Mouse (Mus musculus) limb, embryonic 14.5 days (tissue): ENCODE measurements around the gene Plekhg6. TPM values are rescaled to one million over a fixed set of nuclear protein-coding genes. Genes with fewer than 3 reads are reported as not detected.

Experiments used
- ATAC-seq: fragments of 200-750 bp; cut with Nextera tagmentation; 2 replicates; pipeline ENCODE4 v1.8.0; 2017; ENCODE audit warnings: low read depth, moderate number of reproducible peaks, moderate TSS enrichment; ENCODE audit not compliant: low FRiP score
- DNase-seq: peaks from one replicate; pipeline ENCODE4 v3.0.0-alpha.2; 2015; ENCODE audit warnings: low spot score
- H3K27ac ChIP-seq: fragments of 300-500 bp; sonication (generic); replicated peaks from 2 replicates; pipeline ENCODE4 v1.5.1; 2014; ENCODE audit warnings: low read depth, mild to moderate bottlenecking, low read length, moderate library complexity, mixed read lengths
- H3K27me3 ChIP-seq: fragments of 300-500 bp; sonication (generic); 2 replicates; pipeline ENCODE4 v1.6.1; 2014; ENCODE audit warnings: low read length, mixed read lengths; ENCODE audit not compliant: control insufficient read depth, insufficient read depth
- H3K36me3 ChIP-seq: fragments of 300-500 bp; sonication (generic); 2 replicates; pipeline ENCODE4 v1.6.1; 2014; ENCODE audit warnings: mild to moderate bottlenecking, low read length, moderate library complexity, mixed read lengths; ENCODE audit not compliant: control insufficient read depth, insufficient read depth
- H3K4me1 ChIP-seq: fragments of 300-500 bp; sonication (generic); 2 replicates; pipeline ENCODE4 v1.6.1; 2014; ENCODE audit warnings: antibody characterized with exemption, low read length, mixed read lengths; ENCODE audit not compliant: control insufficient read depth, insufficient read depth
- H3K4me2 ChIP-seq: fragments of 300-500 bp; sonication (generic); replicated peaks from 2 replicates; pipeline ENCODE4 v1.6.1; 2014; ENCODE audit warnings: low read depth, mild to moderate bottlenecking, low read length, moderate library complexity; ENCODE audit not compliant: severe bottlenecking
- H3K4me3 ChIP-seq: fragments of 300-500 bp; sonication (generic); replicated peaks from 2 replicates; pipeline ENCODE4 v1.5.1; 2014; ENCODE audit warnings: low read length
- H3K9ac ChIP-seq: fragments of 300-500 bp; sonication (generic); 2 replicates; pipeline ENCODE4 v1.6.1; 2014; ENCODE audit warnings: mild to moderate bottlenecking, low read depth, low read length, moderate library complexity; ENCODE audit not compliant: severe bottlenecking
- H3K9me3 ChIP-seq: fragments of 300-500 bp; sonication (generic); 2 replicates; pipeline ENCODE4 v1.6.1; 2016; ENCODE audit warnings: low read length; ENCODE audit not compliant: control insufficient read depth
- POLR2A ChIP-seq: fragments of 200-500 bp; IDR thresholded peaks from 2 replicates; pipeline ENCODE4 v1.8.0; 2012; ENCODE audit warnings: inconsistent platforms, mild to moderate bottlenecking, moderate library complexity, borderline replicate concordance; ENCODE audit not compliant: insufficient read depth, insufficient read length; ENCODE audit errors: extremely low read depth
- WGBS: fragments of 180-500 bp; shearing (Covaris S2); extraction: QIAGEN DNeasy Blood & Tissue Kit; methylation state at CpG from one replicate; pipeline ENCODE4 v1.1.7; 2014; 5-methylcytosine and 5-hydroxymethylcytosine counted together
- polyA plus RNA-seq, 2 experiments: library from polyadenylated mRNA; depleted of rRNA in 1 of 2; stranded (reverse) in 1 of 2; unstranded in 1 of 2; fragments of >200 nt; fragmentation: Nextera tagmentation in 1 of 2; extraction: Ambion mirVana in 1 of 2; gene quantifications; 2 replicates each; pipeline versions ENCODE4 v1.2.1 to v1.2.3; 2012 to 2014

Plekhg6 gene
- polyA plus RNA-seq, 2 experiments, result 1.3 to 1.6 TPM

DNA sequence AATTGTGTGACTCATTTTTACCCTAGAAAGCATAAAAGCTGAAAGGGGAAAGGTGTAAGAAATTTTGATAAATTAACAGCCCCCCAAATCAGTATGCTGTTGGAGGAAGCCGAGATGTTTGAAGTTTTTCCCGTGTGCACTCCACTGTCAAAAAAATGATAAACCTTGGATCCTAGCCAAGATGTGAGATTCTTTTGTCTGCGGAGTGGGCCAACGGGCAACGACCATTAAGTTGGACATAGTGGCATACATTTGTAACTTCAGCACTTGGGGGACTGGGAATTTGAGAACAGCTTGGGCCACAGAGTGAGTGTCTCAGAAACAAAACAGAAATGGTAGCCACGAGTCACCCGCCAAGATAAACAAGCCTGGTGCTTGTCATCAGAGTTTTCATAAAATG lies 63.5 kb downstream of the Plekhg6 start:
- no peak for ATAC-seq
- H3K9ac ChIP-seq, result no peak overlapping the region
- H3K36me3 ChIP-seq, result peaks cover 3% of the 10 kb centered on the region; the same call in 1 of the 2 replicates
- no peak for DNase-seq
- 64% methylated on average over 7 of the region's 7 CpGs for WGBS
- H3K27ac ChIP-seq, result no peak overlapping the region
- H3K27me3 ChIP-seq, result peaks cover 26% of the 10 kb centered on the region
- no peak for TF ChIP-seq POLR2A
- no peak overlapping the region for H3K4me2 ChIP-seq
- H3K4me3 ChIP-seq, result no peak overlapping the region
- peaks cover 25% of the 10 kb centered on the region for H3K4me1 ChIP-seq
- H3K9me3 ChIP-seq, result no peaks in the 10 kb centered on the region

DNA sequence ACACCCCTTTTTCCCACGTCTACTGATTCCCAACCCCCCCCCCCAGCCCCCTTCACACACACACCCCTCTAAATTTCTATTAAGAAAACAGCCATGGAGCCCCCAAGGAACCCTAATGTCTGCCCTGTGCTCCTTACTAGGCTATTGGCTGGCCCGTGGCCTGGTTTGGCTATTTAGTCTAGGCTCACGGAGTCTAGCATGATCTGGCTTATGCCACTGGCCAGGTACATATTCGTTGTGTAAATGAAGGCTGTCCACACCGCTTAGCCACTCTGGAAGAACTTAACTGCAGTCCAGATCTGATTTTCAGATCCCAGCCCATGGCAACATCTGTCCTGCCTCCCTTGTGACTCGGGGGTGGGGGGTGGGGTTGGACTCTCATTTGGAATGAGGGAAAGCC lies 65.8 kb downstream of the Plekhg6 start:
- DNase-seq (no peak), ATAC-seq (no peak)
- Histone ChIP-seq H3K4me1 (peaks cover 32% of the 10 kb centered on the region), H3K9ac (no peak overlapping the region; the same call in 1 of the 2 replicates), H3K36me3 (peaks cover 10% of the 10 kb centered on the region; the same call in 1 of the 2 replicates), H3K27me3 (peaks cover 3% of the 10 kb centered on the region; the same call in 1 of the 2 replicates), H3K27ac (no peak overlapping the region), H3K4me3 (no peak overlapping the region), H3K9me3 (no peaks in the 10 kb centered on the region), H3K4me2 (no peak overlapping the region; the same call in 1 of the 2 replicates)
- no peak for TF ChIP-seq POLR2A
- 51% methylated on average over 6 of the region's 6 CpGs for WGBS

DNA sequence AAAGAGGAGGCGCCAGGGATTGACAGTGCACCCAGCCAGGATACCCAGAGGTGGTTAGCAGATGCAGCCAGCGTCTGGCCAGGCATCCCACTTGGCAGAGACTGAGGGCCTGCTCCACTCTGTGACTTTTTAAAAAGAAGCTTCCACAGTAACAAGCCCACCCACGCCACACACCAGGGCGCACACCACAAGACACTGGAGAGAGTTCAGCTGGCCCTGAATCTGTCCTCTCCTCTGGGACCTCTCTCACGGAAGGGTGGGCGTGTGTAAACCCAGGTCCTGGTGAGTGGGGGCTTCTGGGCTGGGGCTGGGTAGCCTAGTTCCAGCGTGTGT lies 66.4 kb downstream of the Plekhg6 start:
- ATAC-seq (peak; percentile 18; the same call in 1 of the 2 replicates), DNase-seq (no peak)
- no peaks in the 10 kb centered on the region for H3K9me3 ChIP-seq
- WGBS, result 46% methylated on average over 7 of the region's 7 CpGs
- H3K4me2 ChIP-seq, result peak overlapping the region; percentile 84
- TF ChIP-seq POLR2A, result no peak
- peaks cover 15% of the 10 kb centered on the region; the same call in 1 of the 2 replicates for H3K36me3 ChIP-seq
- H3K27ac ChIP-seq, result peak overlapping the region; percentile 75
- peak overlapping the region; percentile 52 for H3K4me3 ChIP-seq
- H3K27me3 ChIP-seq, result no peaks in the 10 kb centered on the region; the same call in 1 of the 2 replicates
- peak overlapping the region; percentile 84 for H3K9ac ChIP-seq
- H3K4me1 ChIP-seq, result peaks cover 35% of the 10 kb centered on the region

DNA sequence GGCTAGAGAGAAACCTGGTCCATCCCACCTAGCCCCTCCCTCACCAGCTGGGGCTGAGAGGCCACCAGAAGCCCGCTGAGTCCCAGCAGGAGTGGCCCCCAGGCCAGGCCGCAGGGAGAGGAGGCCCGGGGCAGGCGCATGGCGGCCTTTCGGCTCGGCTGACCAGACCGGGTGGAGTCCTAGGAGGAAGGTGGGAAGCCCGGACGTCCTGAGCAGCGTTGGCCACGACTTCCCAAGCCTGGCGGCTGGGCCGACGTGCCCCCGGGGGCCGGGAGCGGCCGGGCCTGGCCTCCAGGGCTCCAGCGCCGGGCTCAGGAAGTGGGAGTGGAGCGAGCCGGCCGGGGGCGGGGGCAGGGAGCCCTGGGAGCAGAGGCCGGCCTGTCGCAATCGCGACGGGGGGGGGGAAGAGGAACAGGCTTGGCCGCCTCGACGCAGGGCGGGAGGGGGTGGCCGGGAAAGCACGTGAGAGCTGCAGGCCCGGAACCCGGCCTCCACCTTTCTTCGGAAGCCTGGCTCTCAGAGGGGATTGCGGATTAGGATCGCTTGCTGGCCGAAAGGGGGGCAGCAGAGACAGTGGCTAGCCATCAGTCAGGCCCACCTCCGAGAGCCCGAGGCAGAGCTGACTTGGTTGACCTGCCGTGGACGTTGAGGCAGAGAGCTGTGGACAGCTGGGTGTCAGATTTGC lies 66.9 kb downstream of the Plekhg6 start, which contains the start of gene Ltbr:
TSS of gene Ltbr (minus strand) at position 340 of the 685 bp plus-strand sequence.
- Histone ChIP-seq H3K4me2 (peak within 1 kb of the TSS; percentile 84), H3K4me1 (peaks cover 37% of the 10 kb centered on the region), H3K9ac (peak within 1 kb of the TSS; percentile 84), H3K27ac (peak within 1 kb of the TSS; percentile 75), H3K27me3 (no peaks in the 10 kb centered on the region), H3K9me3 (no peaks in the 10 kb centered on the region), H3K4me3 (peak within 1 kb of the TSS; percentile 52), H3K36me3 (peaks cover 18% of the 10 kb centered on the region; the same call in 1 of the 2 replicates)
- WGBS, result 3% methylated on average over 29 of the region's 46 CpGs
- TF ChIP-seq POLR2A, result no peak
- DNase-seq (peak; percentile 75), ATAC-seq (peak; percentile 82)

Other genes with a start within 250 kb of the Plekhg6 start
- gene Nop2, start 248.9 kb downstream of the Plekhg6 start, polyA plus RNA-seq (2012; rRNA removed), result 43.7 and 48.5 TPM in 2 replicates
- gene Nop2, start 248.9 kb downstream of the Plekhg6 start, polyA plus RNA-seq (2014; fragmentation: Nextera tagmentation; extraction: Ambion mirVana), result 54.2 TPM in 2 replicates
- gene Iffo1, start 235.6 kb downstream of the Plekhg6 start, polyA plus RNA-seq (2012; rRNA removed), result 64.7 and 78.6 TPM in 2 replicates
- 25.9 and 34.1 TPM in 2 replicates for gene Iffo1, start 235.6 kb downstream of the Plekhg6 start, polyA plus RNA-seq (2014; fragmentation: Nextera tagmentation; extraction: Ambion mirVana)
- gene Gapdh, start 214.3 kb downstream of the Plekhg6 start, polyA plus RNA-seq (2012; rRNA removed), result 3,758 and 4,454 TPM in 2 replicates
- gene Gapdh, start 214.3 kb downstream of the Plekhg6 start, polyA plus RNA-seq (2014; fragmentation: Nextera tagmentation; extraction: Ambion mirVana), result 1,656 and 1,691 TPM in 2 replicates
- gene Ncapd2, start 189.1 kb downstream of the Plekhg6 start, polyA plus RNA-seq (2012; rRNA removed), result 250 and 270 TPM in 2 replicates
- gene Ncapd2, start 189.1 kb downstream of the Plekhg6 start, polyA plus RNA-seq (2014; fragmentation: Nextera tagmentation; extraction: Ambion mirVana), result 82.9 and 96.9 TPM in 2 replicates
- gene Mrpl51, start 189.0 kb downstream of the Plekhg6 start, polyA plus RNA-seq (2012; rRNA removed), result 56.5 and 75.0 TPM in 2 replicates
- 189 and 199 TPM in 2 replicates for gene Mrpl51, start 189.0 kb downstream of the Plekhg6 start, polyA plus RNA-seq (2014; fragmentation: Nextera tagmentation; extraction: Ambion mirVana)
- 14.7 and 16.2 TPM in 2 replicates for gene Vamp1, start 165.2 kb downstream of the Plekhg6 start, polyA plus RNA-seq (2012; rRNA removed)
- 2.4 and 2.6 TPM in 2 replicates for gene Vamp1, start 165.2 kb downstream of the Plekhg6 start, polyA plus RNA-seq (2014; fragmentation: Nextera tagmentation; extraction: Ambion mirVana)
- 2.7 and 2.8 TPM in 2 replicates for gene Tapbpl, start 148.9 kb downstream of the Plekhg6 start, polyA plus RNA-seq (2012; rRNA removed)
- 3.4 and 3.7 TPM in 2 replicates for gene Tapbpl, start 148.9 kb downstream of the Plekhg6 start, polyA plus RNA-seq (2014; fragmentation: Nextera tagmentation; extraction: Ambion mirVana)
- gene Cd27, start 143.8 kb downstream of the Plekhg6 start, polyA plus RNA-seq (2012; rRNA removed), result 0.22 and 0.50 TPM in 2 replicates
- gene Cd27, start 143.8 kb downstream of the Plekhg6 start, polyA plus RNA-seq (2014; fragmentation: Nextera tagmentation; extraction: Ambion mirVana), result 1.3 and 1.5 TPM in 2 replicates
- 0.45 and 0.47 TPM in 2 replicates for gene Tuba3a, start 94.8 kb downstream of the Plekhg6 start, polyA plus RNA-seq (2012; rRNA removed)
- gene Tuba3a, start 94.8 kb downstream of the Plekhg6 start, polyA plus RNA-seq (2014; fragmentation: Nextera tagmentation; extraction: Ambion mirVana), result 0.30 TPM in 1 of 2 replicates, not detected in the other
- 52.7 and 68.8 TPM in 2 replicates for gene Ltbr, start 66.9 kb downstream of the Plekhg6 start, polyA plus RNA-seq (2012; rRNA removed)
- gene Ltbr, start 66.9 kb downstream of the Plekhg6 start, polyA plus RNA-seq (2014; fragmentation: Nextera tagmentation; extraction: Ambion mirVana), result 45.8 and 51.1 TPM in 2 replicates
- 2.5 and 2.9 TPM in 2 replicates for gene Scnn1a, start 60.1 kb downstream of the Plekhg6 start, polyA plus RNA-seq (2012; rRNA removed)
- gene Scnn1a, start 60.1 kb downstream of the Plekhg6 start, polyA plus RNA-seq (2014; fragmentation: Nextera tagmentation; extraction: Ambion mirVana), result 1.8 and 1.9 TPM in 2 replicates
- 88.8 and 106 TPM in 2 replicates for gene Tnfrsf1a, start 31.4 kb downstream of the Plekhg6 start, polyA plus RNA-seq (2012; rRNA removed)
- 85.6 and 87.8 TPM in 2 replicates for gene Tnfrsf1a, start 31.4 kb downstream of the Plekhg6 start, polyA plus RNA-seq (2014; fragmentation: Nextera tagmentation; extraction: Ambion mirVana)
- 215 and 273 TPM in 2 replicates for gene Cd9, start 114.0 kb upstream of the Plekhg6 start, polyA plus RNA-seq (2012; rRNA removed)
- 318 and 323 TPM in 2 replicates for gene Cd9, start 114.0 kb upstream of the Plekhg6 start, polyA plus RNA-seq (2014; fragmentation: Nextera tagmentation; extraction: Ambion mirVana)
- gene Vwf, start 166.0 kb upstream of the Plekhg6 start, polyA plus RNA-seq (2012; rRNA removed), result 11.2 and 14.5 TPM in 2 replicates
- gene Vwf, start 166.0 kb upstream of the Plekhg6 start, polyA plus RNA-seq (2014; fragmentation: Nextera tagmentation; extraction: Ambion mirVana), result 11.1 and 12.0 TPM in 2 replicates